Mouse (Mus musculus) c-Kit-negative CD71-positive TER-119-positive erythroid progenitor cells, embryonic 14.5 days (primary cell): ENCODE data around the gene Ccdc85a.

Experiments used
- DNase-seq: peaks from one replicate; pipeline ENCODE4 v3.0.0-alpha.2; 2013; ENCODE audit warnings: low read depth, low spot score

The Ccdc85a gene

DNA sequence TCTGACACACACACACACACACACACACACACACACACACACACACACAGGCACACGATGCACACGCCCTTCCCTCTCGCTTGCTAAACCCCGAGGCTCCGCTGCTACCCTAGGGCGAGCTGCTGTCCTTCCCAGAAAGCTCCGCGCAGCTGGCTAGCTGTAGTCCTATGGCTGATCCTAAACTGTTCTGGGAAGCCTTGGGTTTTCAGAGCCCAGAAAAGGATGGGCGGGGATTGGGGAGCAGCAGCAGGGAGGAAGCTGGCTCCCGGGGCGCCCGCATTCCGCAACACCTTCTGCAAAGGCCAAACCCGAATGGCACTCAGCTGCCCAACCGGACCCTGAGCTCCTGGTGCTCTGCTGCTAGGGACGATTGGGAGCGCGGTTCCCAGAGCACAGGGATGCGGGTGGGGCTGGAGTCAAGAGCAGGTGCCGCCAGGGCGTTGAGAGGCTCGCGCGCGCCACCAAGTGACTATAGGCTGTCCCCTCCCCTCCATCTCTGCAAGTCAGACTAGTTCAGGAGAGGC is at the start of gene Ccdc85a:
Gene Ccdc85a (minus strand): TSS at position 414 of the 524 bp plus-strand sequence.
- no peak for DNase-seq

DNA sequence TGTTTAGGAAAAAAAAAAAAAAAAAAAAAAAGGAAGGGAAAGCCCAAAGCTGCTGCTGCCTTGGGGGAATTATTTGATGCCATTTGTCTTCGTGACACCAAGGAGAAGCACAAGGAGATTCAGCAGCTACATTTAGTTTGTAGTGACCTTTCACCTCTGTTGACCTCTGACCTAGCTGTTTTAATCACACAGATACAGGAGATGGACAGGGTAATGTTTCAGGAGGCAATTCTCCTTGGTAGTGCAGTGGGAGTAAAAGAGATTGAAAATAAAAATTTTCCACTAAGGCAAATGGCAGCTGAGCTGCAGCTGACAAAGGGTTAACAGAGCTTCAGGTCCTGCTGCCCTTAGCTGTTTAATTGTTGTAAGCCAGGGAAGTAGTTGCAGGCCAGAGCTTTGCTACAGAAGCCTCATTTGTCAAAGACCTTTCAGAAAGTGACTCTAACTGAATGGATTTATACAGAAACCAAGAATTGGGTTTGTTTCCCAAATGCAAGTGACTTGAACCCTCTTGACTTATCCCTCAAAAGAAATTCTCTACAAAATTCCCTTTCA is 49.5 kb upstream of the Ccdc85a start:
- no peak for DNase-seq

DNA sequence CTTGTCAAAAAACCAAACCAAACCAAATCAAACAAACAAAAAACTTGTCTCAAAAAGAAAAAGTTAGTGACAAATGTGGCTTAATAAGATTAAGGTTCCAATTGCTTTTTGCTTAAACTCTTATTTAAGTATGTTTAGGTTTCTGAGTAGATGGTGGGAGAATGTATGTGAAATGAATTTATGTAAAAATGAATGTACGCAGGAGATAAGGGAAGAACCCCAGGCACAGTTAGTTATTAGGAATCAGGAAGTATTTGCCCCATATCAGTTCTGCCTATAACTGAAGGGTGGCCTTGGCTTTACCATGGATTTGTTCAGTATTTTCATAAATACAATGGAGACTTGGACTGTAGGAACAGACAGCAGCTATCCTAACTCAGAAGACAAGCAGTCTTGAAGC is 49.0 kb upstream of the Ccdc85a start:
- no peak for DNase-seq

DNA sequence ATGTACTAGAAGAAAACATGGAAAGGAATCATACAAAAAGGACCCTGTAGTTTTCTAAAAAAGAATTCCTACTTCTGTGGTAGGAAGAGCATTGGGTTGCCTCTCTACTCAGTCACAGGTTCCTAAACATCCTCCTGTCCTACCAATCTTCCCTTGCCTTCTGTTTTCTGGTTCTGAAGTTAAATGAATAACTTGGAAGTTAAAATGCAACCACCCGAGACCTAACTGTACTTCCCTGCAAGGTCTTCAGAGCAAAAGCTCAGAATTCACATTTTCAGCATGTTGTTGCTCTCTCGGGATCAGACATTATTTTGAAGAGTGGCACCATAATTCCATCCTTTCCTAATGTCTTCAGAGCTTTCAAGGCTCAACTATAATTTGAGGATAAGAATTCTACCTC is 46.6 kb upstream of the Ccdc85a start:
- no peak for DNase-seq

DNA sequence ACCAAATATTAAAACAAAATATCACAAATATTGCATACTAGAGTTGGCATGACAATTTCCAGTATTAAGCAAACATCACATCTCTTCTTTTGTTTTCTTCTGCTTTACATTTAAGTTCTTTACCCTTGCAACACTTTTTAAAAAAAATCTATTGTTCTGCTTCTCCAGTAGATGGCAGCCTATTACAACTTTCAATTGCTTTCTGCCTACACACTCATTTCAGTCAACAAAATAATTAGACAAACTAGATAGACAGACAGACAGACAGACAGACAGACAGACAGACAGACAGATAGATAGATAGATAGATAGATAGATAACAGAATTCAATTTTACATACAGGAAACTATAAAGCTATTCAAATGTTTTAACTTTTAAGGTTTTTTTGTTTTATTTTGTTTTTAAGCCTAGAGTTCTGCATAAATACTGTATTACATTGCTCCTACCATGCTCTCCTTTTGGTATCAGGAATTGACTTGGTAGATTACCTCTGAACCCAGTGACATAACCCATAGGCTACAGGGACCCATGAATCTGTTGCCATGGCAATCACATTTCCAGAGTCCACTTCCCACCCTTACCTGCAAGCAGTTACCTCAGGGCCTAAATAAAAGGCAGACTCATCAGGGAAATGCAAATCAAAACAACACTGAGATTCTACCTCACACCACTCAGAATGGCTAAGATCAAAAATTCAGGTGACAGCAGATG is 26.8 kb upstream of the Ccdc85a start:
- DNase-seq, result no peak

DNA sequence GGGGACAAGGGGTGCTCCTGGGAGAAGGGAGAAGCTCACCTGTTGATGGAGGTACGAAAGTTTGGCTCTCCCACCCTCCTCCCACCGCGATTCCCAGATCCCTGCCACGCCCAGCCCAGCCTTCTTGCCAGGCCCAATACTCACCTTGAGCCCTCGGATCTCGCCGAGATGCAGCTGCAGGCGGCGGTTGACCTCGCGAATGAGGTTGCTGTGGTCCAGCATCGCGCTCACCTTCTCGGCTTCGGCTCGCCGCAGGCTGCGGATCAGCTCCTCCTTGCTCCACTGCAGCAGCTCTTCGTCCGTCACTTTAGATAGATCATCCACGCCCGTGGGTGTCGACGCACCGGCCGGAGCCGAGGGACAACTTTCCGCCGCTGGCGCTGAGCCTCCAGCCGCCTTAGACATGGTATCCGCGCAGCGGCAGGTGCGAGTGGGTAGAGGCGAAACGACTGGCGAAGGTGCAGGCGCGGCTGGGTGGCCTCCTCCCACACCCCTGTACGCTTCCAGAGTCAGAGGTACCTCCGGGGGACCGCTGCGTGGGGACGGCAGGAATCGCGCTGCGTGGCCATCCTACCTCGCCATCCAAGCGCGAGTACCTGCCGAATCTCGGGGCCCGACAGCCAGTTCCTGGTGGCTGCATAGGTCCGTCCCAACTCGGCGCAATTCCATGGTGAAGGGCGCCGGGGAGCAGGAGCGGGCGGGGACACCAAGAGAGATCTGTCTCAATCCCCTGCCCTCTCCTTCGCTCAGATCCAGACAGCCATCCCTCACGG is 800 bp downstream of the Ccdc85a start:
- DNase-seq, result no peak

DNA sequence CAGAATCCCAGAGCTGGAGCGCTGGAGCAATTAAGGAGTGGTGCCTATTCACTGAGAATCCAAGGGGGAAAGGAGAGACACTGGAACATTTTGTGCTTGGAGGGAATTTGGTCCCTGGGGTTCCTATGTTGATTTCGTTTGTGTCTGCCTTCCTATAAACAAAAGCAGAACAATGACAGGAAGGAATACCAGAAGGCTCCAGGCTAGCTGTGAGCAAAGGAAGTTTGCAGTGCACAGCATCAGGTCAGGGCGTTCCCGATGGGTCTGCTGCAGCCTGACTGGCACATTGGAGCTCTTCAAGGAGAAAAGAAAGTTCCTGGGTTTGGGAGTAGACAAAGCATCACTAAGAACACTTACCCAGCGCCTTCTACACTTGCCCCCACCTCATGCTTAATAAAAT is 1.9 kb downstream of the Ccdc85a start:
- DNase-seq, result no peak

DNA sequence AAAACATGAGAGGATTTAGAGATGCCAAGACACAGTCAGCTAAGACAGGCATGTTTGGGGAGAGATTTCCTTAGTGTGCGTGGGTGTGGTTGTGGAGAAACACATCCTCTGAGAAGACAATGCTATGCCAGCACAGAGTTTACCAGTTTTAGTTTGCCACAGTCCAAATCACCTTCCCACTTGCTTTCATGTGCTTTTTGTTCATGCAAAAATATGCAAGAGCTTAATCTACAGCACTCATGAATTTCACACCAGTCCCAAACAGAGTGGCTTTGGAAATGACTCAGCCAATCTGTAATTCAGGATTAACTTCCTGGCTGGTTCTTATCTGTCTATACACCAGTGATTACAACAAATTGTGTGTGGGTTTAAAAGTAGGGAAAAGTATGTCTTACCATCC is 11.7 kb downstream of the Ccdc85a start:
- no peak for DNase-seq

DNA sequence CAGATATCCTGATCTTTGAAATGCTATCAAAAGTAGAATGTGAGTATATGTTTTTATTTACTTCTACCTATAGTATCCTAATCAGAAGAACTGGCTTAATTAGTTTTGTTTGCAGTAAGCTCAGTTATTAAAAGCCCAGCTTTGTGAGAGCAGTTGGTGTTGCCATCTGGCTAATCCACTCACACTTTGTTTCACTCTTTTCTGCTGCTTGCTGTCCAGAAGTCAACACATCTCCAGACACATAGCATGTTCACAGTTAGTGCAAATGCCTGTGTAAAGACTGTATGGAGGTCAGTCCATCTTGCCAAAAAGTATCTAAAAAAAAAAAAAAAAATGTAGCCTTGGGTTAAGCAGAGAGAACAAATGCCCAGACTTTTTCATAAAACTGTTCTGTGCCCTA is 27.7 kb downstream of the Ccdc85a start:
- DNase-seq, result no peak

DNA sequence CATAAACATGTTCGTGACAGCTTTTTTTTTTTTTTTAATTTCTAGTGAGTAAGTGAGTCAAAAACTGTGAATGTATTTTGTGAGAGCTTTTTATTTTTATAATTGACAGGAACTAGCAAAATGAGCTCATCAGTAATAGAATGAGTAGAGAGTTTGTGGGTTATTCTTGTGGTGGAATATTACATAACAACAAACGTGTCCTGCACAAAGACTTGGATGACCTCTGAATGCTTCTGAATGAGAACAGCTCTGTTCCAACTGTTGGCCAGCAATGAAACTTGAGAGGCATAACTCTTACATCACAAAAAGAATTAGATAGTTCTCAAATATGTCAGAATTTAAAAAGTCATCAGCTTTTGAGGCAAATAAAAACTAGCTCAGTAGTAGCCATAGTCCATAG is 40.7 kb downstream of the Ccdc85a start:
- no peak for DNase-seq

DNA sequence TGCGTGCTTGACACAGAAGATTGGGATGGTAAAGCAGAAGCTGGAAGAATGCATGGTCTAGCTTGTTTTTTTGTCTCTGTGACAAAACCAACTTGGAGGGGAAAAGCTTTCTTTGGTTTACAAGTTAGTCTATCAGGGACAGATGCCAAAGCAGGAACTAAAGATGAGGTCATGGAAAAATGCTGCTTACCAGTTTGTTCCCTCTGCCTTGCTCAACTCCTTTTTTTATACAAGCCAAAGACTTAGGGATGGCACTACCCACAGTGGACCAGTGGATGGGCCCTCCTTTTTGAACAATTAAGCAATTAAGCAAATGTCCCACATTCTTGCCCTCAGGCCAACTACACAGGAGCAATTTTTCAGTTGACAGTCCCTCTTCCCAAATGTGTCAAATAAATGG is 42.8 kb downstream of the Ccdc85a start:
- DNase-seq, result no peak

DNA sequence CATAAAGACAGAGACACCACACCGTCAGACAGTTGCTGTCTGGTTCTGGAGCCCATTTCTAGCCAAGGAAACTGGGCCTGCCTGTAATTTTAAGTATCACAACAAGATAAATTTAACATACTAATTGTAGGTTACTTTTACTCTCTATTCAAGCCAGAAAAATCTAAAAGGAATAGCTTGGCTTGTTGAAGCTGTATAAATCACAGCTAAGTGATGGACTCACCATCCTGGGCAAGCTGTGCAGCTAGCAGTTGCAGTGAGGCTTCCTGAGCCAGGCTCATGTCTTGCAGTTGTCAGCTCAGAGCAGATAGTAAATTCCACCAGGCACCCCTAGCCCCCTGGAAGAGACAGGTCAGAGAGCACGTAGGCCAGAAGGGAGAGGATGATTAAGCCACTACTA is 50.8 kb downstream of the Ccdc85a start:
- no peak for DNase-seq

DNA sequence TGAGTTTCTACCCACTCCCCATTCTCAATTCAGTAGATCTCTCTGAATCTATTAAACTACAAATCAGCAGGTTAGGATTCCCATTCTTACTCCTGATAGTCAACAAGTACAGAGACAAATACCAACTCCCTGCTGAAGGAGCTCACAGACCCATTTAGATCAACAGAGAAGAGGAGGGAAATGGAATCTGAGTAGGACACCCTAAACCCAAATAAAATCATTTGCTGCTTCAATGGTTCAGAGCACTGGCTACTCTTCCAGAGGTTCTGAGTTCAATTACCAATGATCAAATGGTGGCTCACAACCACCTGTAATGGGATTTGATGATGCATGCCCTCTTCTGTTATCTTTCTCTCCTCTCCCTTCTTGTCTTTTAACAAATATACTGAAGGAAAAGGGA is 82.9 kb downstream of the Ccdc85a start:
- no peak for DNase-seq

DNA sequence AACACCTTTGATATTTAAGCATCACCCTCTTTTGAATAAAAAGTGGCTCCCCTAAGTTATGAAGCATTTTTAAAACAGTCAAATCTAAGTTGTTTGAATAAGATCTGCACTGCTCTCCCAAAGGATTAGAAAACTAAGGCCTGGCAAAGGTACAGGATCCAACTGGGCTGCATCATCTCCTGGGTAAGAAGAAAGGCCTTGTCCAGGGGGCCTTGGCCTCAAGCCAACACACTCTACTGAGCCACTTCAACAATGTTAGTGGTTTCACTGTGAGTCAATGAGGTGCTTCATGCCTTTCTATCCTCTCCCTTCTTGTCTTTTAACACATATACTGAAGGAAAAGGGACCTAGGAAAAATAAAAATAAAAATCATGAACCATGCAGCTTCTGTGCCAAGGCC is 87.1 kb downstream of the Ccdc85a start:
- no peak for DNase-seq

DNA sequence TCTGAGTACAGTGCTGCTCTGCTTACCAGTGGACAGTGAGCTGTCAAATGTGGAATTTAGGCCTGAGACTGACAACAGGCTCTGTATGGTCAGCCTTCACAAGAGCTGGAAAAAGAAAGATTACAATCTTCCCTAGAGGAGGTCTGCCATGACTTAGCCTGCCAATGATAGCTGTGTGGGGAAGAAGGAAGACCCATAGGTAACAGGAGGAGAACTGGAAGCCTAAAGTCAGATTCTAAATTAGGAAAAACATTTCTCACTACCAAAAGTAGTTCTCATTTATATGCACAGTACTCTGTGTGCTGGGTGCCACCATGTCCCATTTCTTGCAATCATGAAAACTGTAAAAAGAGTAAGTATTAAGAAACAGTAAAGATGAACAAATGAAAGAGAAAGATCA is 90.8 kb downstream of the Ccdc85a start:
- no peak for DNase-seq

DNA sequence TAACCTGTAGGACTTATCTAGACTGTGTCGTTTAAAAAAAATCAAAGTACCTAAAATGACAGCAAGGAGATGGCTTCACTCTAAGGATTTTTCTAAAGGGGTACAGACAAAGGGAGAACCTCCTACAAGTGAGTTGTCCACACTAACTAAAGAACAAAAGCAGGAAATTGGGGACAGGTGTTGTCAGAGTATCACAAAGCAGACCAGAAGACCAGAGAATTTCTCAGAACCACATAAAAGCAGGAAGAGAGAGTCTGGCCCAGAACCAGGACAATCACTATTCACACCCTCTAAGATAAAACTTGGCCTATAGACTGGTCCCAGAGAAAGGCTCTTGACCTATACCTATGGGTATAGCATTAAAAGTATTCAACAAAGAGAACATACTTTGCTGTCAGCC is 92.8 kb downstream of the Ccdc85a start:
- DNase-seq, result no peak

DNA sequence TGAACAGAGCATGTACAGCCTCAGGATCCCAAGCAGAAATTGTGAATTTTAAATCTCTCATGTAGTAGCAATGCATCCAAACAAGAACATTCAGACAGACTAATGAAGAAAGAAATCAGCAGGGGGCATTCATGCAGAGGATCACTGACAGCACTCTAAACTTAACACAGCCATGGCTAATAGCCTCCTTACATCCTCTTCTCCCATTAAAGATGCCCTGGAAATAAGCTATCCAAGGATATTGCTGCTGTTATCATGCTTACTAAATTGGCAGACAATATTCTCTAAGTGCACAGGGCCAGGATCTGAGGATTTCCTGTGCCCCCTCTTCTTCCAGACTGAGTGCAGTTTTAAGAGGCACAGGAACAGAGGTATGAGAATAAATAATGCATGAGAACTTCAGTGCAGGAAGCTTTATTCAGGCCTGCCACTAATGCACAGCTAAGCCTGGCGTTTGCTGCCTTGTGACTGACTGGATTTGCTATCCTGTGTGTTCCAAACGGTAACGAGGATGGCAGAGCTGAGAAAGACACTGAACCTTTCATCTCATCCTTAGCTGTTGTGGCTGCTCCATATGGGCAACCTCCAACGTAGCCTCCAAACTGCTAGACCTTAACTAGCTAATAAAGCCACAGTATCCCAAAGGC is 99.9 kb downstream of the Ccdc85a start:
- DNase-seq, result no peak

DNA sequence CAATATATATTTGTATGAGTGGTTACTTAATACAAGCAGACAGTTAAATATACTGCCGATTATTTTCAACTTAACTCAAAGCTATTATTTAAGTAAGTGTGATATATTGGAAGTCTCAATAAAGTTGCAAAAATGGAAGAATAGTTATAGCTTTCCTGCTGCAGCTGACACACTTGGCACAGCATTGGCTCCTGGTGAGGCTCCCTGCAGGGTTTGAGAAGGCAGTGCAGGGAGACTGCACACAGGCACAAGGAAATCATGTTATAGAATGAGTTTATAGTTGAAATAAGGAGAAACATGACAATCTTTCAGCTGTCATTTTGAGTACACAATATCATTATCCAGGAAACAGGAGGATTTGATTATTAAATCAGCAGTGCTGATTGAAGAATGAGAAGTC is 107.0 kb downstream of the Ccdc85a start:
- DNase-seq, result no peak

DNA sequence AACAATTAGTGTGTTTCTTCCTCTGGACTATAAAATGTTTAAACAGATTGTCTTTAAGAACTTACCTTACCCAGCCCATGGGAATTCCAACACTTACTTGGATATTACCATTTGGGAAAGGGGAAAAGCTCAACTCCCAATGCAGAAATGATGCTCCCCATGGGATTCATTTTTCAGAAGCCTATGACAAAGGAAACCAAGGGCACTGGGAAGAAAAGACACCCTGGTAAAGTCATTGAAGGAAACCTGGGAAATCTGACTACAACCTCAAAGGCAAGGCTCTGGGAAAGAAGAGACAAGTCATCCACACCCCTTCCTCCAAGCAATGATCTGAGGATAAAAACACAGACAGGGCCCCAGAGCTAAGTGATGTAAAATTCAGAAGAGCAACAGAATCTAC is 118.4 kb downstream of the Ccdc85a start:
- DNase-seq, result no peak

DNA sequence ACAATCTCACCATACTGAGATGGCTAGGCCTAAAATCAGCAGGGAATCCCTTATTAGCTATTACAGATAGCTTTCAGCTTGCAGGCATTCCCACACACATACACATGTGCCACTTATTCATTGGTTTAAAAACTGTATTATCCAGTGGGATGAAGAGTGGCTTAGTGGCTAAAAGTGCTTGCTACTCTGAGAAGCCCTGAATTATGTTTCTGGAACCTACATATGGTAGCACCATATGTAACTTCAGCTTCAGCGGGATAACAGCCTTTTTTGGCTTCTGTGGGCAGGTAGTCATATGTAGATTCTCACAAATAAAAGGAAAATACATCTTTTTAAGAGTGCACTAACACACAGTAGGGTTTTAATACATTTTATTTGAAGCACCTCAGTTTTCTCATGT is 119.2 kb downstream of the Ccdc85a start:
- no peak for DNase-seq

DNA sequence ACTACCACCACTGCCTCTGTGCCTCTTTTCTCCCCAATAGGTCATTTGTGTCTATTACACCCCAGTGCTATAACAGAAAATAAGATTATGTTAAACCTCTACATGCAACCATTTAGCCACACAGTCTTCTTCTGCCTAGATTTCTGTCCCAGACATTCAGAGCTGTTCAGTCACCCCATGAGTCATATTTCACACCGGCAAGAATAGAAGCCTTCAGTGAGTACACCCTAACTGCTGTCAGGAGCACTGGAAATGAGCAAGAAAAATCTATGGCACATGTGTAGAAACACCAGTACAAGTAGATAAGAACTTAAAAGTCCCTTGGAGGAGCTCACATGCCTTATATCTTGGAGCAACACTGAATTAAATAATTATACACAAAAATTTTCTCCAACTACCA is 125.0 kb downstream of the Ccdc85a start:
- DNase-seq, result no peak

DNA sequence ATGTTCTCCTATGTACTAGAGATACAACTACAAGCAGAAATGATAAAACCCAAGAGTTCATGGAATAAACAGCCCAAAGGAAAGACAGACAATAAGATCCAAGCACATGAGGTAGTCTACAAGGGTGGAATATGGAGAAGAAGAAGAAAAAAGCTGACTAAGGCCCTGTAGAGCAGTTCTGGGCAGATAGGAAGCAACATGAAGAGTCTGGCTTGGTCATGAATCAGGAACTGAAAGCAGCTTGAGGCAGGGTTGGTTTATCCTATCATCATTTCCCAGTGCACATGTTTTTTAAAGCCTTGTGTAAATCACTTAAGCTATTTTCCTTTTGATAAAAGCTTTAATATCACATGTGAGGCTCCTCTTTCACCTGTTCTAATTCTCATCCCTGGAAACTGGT is 144.2 kb downstream of the Ccdc85a start:
- no peak for DNase-seq
